In genomic region chr17:78271731-78272130, GRCm38 (mm10) we compare ENCODE assay signal across 11 mouse cellular contexts.
DNase-seq lines count a peak whose midpoint lies in the region; ATAC-seq and TF ChIP-seq lines count a peak whose summit lies in the region.
"Had no signal": no experiment of that assay in that cellular context is flagged by ENCODE, and none has a peak within 500 bp of the region (broad histone marks: within the 10 kb centered on the region; RNA-seq: fewer than 3 reads in every experiment).

No protein-coding gene starts in this region.

- H3K9me3 ChIP-seq in forebrain, embryonic 14.5 days (replicated peaks; ENCODE audit: control insufficient read depth, low read length), result no peaks in the 10 kb centered on the region
- no peaks in the 10 kb centered on the region for H3K9me3 ChIP-seq in forebrain, embryonic 13.5 days (replicated peaks)
- no peaks in the 10 kb centered on the region for H3K9me3 ChIP-seq in kidney, embryonic 14.5 days (ENCODE audit: control insufficient read depth, low read length)
- no peaks in the 10 kb centered on the region for H3K9me3 ChIP-seq in midbrain, embryonic 10.5 days (replicated peaks)
- no peaks in the 10 kb centered on the region for H3K9me3 ChIP-seq in midbrain, embryonic 15.5 days
- no peaks in the 10 kb centered on the region for H3K9me3 ChIP-seq in limb, embryonic 14.5 days (ENCODE audit: control insufficient read depth, low read length)

- no peak overlapping the region for H3K4me3 ChIP-seq in forebrain, embryonic 14.5 days (ENCODE audit: low read depth, low read length)
- no peak overlapping the region for H3K4me3 ChIP-seq in forebrain, embryonic 13.5 days
- H3K4me3 ChIP-seq in kidney, adult 2 months (ENCODE audit: insufficient read depth, low read depth, low read length), result no peak overlapping the region
- no peak overlapping the region for H3K4me3 ChIP-seq in kidney, embryonic 14.5 days (ENCODE audit: low read length)
- H3K4me3 ChIP-seq in midbrain, embryonic 10.5 days, result no peak overlapping the region
- no peak overlapping the region for H3K4me3 ChIP-seq in midbrain, embryonic 15.5 days
- no peak overlapping the region for H3K4me3 ChIP-seq in limb, embryonic 14.5 days (replicated peaks; ENCODE audit: low read length)
- H3K4me3 ChIP-seq: erythroblast, embryonic 14.5 days had no signal

- WGBS in forebrain, embryonic 14.5 days, result 78% methylated on average over 8 of the region's 8 CpGs
- 83% methylated on average over 8 of the region's 8 CpGs for WGBS in forebrain, embryonic 13.5 days
- WGBS in kidney, adult 2 months, result 54% methylated on average over 8 of the region's 8 CpGs
- WGBS in kidney, embryonic 14.5 days, result 78% methylated on average over 8 of the region's 8 CpGs
- 93% methylated on average over 8 of the region's 8 CpGs for WGBS in midbrain, embryonic 10.5 days
- WGBS in midbrain, embryonic 15.5 days, result 76% methylated on average over 8 of the region's 8 CpGs
- 61% methylated on average over 8 of the region's 8 CpGs for WGBS in limb, embryonic 14.5 days

- DNase-seq in forebrain, embryonic 14.5 days (ENCODE audit: low spot score), result no peak
- DNase-seq in kidney, adult 2 months, result peak; percentile 36
- DNase-seq in midbrain, embryonic 10.5 days (ENCODE audit: low spot score), result no peak
- DNase-seq in limb, embryonic 14.5 days (ENCODE audit: low spot score), result no peak
- DNase-seq in left cerebral cortex, postnatal 25 days (ENCODE audit: low spot score in 2 of 2), result no peak

- no peaks in the 10 kb centered on the region for H3K36me3 ChIP-seq in forebrain, embryonic 14.5 days (ENCODE audit: control insufficient read depth, insufficient read depth, low read length)
- no peaks in the 10 kb centered on the region for H3K36me3 ChIP-seq in forebrain, embryonic 13.5 days (ENCODE audit: poor library complexity, severe bottlenecking)
- H3K36me3 ChIP-seq in kidney, adult 2 months (ENCODE audit: control insufficient read depth, insufficient read depth, low read length), result no peaks in the 10 kb centered on the region
- H3K36me3 ChIP-seq in kidney, embryonic 14.5 days (ENCODE audit: control insufficient read depth, insufficient read depth, low read length), result no peaks in the 10 kb centered on the region
- H3K36me3 ChIP-seq in midbrain, embryonic 10.5 days, result no peaks in the 10 kb centered on the region
- no peaks in the 10 kb centered on the region for H3K36me3 ChIP-seq in midbrain, embryonic 15.5 days (replicated peaks)
- no peaks in the 10 kb centered on the region for H3K36me3 ChIP-seq in limb, embryonic 14.5 days (ENCODE audit: control insufficient read depth, insufficient read depth, low read length)

- no peak overlapping the region for H3K9ac ChIP-seq in forebrain, embryonic 14.5 days (ENCODE audit: low read length)
- no peak overlapping the region for H3K9ac ChIP-seq in forebrain, embryonic 13.5 days
- H3K9ac ChIP-seq in kidney, embryonic 14.5 days (ENCODE audit: low read depth, low read length), result no peak overlapping the region
- H3K9ac ChIP-seq in midbrain, embryonic 15.5 days, result no peak overlapping the region
- H3K9ac ChIP-seq in limb, embryonic 14.5 days (ENCODE audit: low read depth, low read length, severe bottlenecking), result no peak overlapping the region
- H3K9ac ChIP-seq: liver, embryonic 14.5 days had no signal

- intact Hi-C loops in left cerebral cortex, postnatal 25 days (cut with DNase I), result no loop called here

- no peak overlapping the region for H3K4me2 ChIP-seq in forebrain, embryonic 14.5 days (ENCODE audit: low read length)
- H3K4me2 ChIP-seq in forebrain, embryonic 13.5 days, result no peak overlapping the region
- no peak overlapping the region for H3K4me2 ChIP-seq in kidney, embryonic 14.5 days (replicated peaks; ENCODE audit: low read depth, low read length)
- H3K4me2 ChIP-seq in midbrain, embryonic 15.5 days, result no peak overlapping the region
- H3K4me2 ChIP-seq in limb, embryonic 14.5 days (replicated peaks; ENCODE audit: low read depth, low read length, severe bottlenecking), result 0 out of 2 replicates have a peak overlapping the region, but pooled peaks have one; percentile 1
- H3K4me2 ChIP-seq: midbrain, embryonic 11.5 days had no signal

- no peak for TF ChIP-seq POLR2A in kidney, adult 2 months (IDR thresholded peaks at IDR 0.05; ENCODE audit: low read depth, low read length)
- no peak for TF ChIP-seq POLR2A in limb, embryonic 14.5 days (IDR thresholded peaks at IDR 0.05; ENCODE audit: borderline replicate concordance, extremely low read depth, insufficient read depth, insufficient read length)

- H3K27ac ChIP-seq in forebrain, embryonic 14.5 days (ENCODE audit: low read depth, low read length), result 0 out of 2 replicates have a peak overlapping the region, but pooled peaks have one; percentile 9
- H3K27ac ChIP-seq in forebrain, embryonic 13.5 days, result no peak overlapping the region
- no peak overlapping the region for H3K27ac ChIP-seq in kidney, adult 2 months (ENCODE audit: insufficient read depth, low read depth, low read length)
- no peak overlapping the region for H3K27ac ChIP-seq in kidney, embryonic 14.5 days (ENCODE audit: low read depth, low read length)
- H3K27ac ChIP-seq in midbrain, embryonic 10.5 days (replicated peaks), result peak overlapping the region; percentile 38; the same call in 1 of the 2 replicates
- H3K27ac ChIP-seq in midbrain, embryonic 15.5 days, result no peak overlapping the region
- peak overlapping the region; percentile 29 for H3K27ac ChIP-seq in limb, embryonic 14.5 days (replicated peaks; ENCODE audit: low read depth, low read length)
- H3K27ac ChIP-seq: liver, embryonic 14.5 days had no signal

- H3K27me3 ChIP-seq in forebrain, embryonic 14.5 days (replicated peaks; ENCODE audit: control insufficient read depth, insufficient read depth, low read length), result no peaks in the 10 kb centered on the region
- H3K27me3 ChIP-seq in forebrain, embryonic 13.5 days, result no peaks in the 10 kb centered on the region
- no peaks in the 10 kb centered on the region for H3K27me3 ChIP-seq in kidney, adult 2 months (replicated peaks; ENCODE audit: control insufficient read depth, insufficient read depth, low read length)
- no peaks in the 10 kb centered on the region for H3K27me3 ChIP-seq in kidney, embryonic 14.5 days (ENCODE audit: control insufficient read depth, insufficient read depth, low read length)
- no peaks in the 10 kb centered on the region for H3K27me3 ChIP-seq in midbrain, embryonic 10.5 days (ENCODE audit: low read depth, poor library complexity, severe bottlenecking)
- H3K27me3 ChIP-seq in midbrain, embryonic 15.5 days (replicated peaks), result no peaks in the 10 kb centered on the region
- H3K27me3 ChIP-seq in limb, embryonic 14.5 days (ENCODE audit: control insufficient read depth, insufficient read depth, low read length), result no peaks in the 10 kb centered on the region

- peaks cover 24% of the 10 kb centered on the region for H3K4me1 ChIP-seq in forebrain, embryonic 14.5 days (ENCODE audit: control insufficient read depth, insufficient read depth, low read length)
- H3K4me1 ChIP-seq in forebrain, embryonic 13.5 days, result peaks cover 33% of the 10 kb centered on the region
- peaks cover 26% of the 10 kb centered on the region for H3K4me1 ChIP-seq in kidney, adult 2 months (ENCODE audit: control insufficient read depth, insufficient read depth, low read length)
- H3K4me1 ChIP-seq in kidney, embryonic 14.5 days (ENCODE audit: control insufficient read depth, insufficient read depth, low read length), result peaks cover 6% of the 10 kb centered on the region; the same call in 1 of the 2 replicates
- peaks cover 51% of the 10 kb centered on the region for H3K4me1 ChIP-seq in midbrain, embryonic 10.5 days
- peaks cover 35% of the 10 kb centered on the region for H3K4me1 ChIP-seq in midbrain, embryonic 15.5 days
- H3K4me1 ChIP-seq in limb, embryonic 14.5 days (ENCODE audit: control insufficient read depth, insufficient read depth, low read length), result peaks cover 22% of the 10 kb centered on the region

- ATAC-seq in forebrain, embryonic 14.5 days, result no peak
- no peak for ATAC-seq in forebrain, embryonic 13.5 days
- no peak for ATAC-seq in kidney, embryonic 14.5 days (ENCODE audit: low FRiP score, low TSS enrichment)
- no peak for ATAC-seq in midbrain, embryonic 15.5 days (replicated peaks)
- no peak for ATAC-seq in limb, embryonic 14.5 days (ENCODE audit: low FRiP score, low read depth)

- no peak for TF ChIP-seq CTCF in kidney, adult 2 months (conservative IDR thresholded peaks at IDR 0.05; ENCODE audit: insufficient read depth, insufficient read length, low read depth, low read length)

Comparison
In these comparisons a context has a peak if more than half of its experiments do, and no peak if none do; other contexts are left out.
1. H3K27ac ChIP-seq: peak in forebrain, embryonic 14.5 days (single experiment), midbrain, embryonic 10.5 days (single experiment) and limb, embryonic 14.5 days (single experiment); none in forebrain, embryonic 13.5 days (single experiment), kidney, adult 2 months (single experiment), kidney, embryonic 14.5 days (single experiment) and midbrain, embryonic 15.5 days (single experiment).